Mouse (Mus musculus) olfactory bulb, adult 2 months (tissue): Measurements from ENCODE around the gene Ncapd2.

Source experiments
- CTCF ChIP-seq: fragments of 200-500 bp; IDR thresholded peaks from 2 replicates; pipeline ENCODE4 v1.5.1; 2012; ENCODE audit warnings: low read depth, mild to moderate bottlenecking, low read length, moderate library complexity; ENCODE audit not compliant: insufficient read depth
- POLR2A ChIP-seq: fragments of 200-500 bp; IDR thresholded peaks from 2 replicates; pipeline ENCODE4 v1.6.1; 2012; ENCODE audit warnings: mild to moderate bottlenecking, low read depth, low read length, moderate library complexity; ENCODE audit not compliant: insufficient read depth

DNA sequence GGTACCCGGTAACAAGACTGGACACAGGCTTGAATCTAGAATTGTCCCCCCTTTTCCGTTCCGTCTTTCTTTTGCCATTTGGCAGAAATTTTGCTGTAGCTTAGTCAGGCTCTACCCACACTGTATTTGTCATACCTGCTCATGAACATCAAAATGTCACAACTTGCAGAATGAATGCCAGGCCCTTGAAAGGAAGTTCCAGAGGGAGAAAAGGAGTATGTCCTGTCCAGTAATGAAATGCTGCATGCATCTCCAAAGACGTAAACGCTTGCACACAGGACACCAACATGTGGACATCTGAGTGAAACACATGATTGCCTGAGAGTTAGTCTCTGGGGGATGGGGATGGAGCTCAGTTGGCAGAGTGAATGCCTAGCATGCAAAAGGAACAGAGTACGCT is 22.2 kb upstream of the Ncapd2 start:
- TF ChIP-seq CTCF (no peak), POLR2A (no peak)
